Mouse (Mus musculus) ES-Bruce4 (cell line): ENCODE results near the gene Ndp.

Experiments used
- CTCF ChIP-seq: IDR thresholded peaks from one replicate; pipeline ENCODE4 v1.8.1; 2011; ENCODE audit warnings: low read depth, low read length
- POLR2A ChIP-seq: IDR thresholded peaks from one replicate; pipeline ENCODE4 v1.8.1; 2011; ENCODE audit warnings: low read length; ENCODE audit not compliant: insufficient read depth

DNA sequence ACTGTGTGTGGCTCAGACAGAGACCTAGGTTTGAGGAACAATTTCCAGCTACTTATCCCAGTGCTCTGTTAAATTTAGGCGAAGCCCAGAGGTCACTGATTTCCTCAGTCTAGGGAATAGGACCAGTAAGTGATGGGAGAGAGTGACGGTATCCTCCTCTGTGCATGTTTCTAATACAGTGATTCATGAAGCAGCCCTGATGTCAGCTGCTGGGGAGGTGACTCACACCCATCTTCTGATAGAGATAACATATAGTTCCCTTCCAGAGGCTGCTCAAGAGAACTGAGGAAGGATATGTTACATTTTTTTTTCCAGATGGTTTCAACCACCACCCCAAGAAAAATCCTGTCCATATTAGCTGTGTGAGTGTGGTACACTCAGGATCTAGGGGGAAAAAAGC, 2.9 kb downstream of the Ndp start:
- no peak for TF ChIP-seq CTCF
- TF ChIP-seq POLR2A: no peak
